Mouse (Mus musculus): ENCODE results near the gene Plekha5. TPM values are rescaled to one million over a fixed set of nuclear protein-coding genes. Genes with fewer than 3 reads are reported as not detected.

Gene Plekha5
- polyA plus RNA-seq, 1 experiment from 2014 or later, result 42.2 TPM

DNA sequence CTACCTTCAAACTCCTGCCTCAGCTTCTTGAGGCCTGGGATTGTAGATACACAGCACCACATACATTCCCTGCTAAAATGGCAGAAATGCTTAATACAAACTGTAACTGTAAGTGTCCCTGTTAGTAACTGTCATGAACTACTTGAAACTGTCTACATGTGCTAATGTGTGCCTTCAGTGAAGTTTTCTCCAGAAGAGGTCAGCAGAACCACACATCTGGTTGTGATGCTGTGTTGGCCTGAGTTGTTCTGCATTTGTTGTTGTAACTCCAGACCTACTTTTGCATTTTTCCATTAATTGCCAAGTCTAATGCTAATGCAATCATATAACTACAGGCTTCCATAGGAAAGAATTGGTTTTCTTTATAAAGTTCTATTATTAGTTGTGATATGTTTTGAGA lies 222.1 kb downstream of the Plekha5 start:
- H3K9ac ChIP-seq (replicated peaks; ENCODE audit: low read depth, low read length), result no peak overlapping the region
- ATAC-seq (ENCODE audit: low read depth), result no peak
- H3K27me3 ChIP-seq (ENCODE audit: control insufficient read depth, insufficient read depth, low read length), result no peaks in the 10 kb centered on the region
- H3K36me3 ChIP-seq (ENCODE audit: control insufficient read depth, insufficient read depth, low read length), result peaks cover 23% of the 10 kb centered on the region; the same call in 1 of the 2 replicates
- no peaks in the 10 kb centered on the region for H3K9me3 ChIP-seq (ENCODE audit: control insufficient read depth, low read length)
- no peak overlapping the region for H3K4me3 ChIP-seq (ENCODE audit: low read depth, low read length)
- H3K27ac ChIP-seq (ENCODE audit: low read depth, low read length), result no peak overlapping the region
- no peaks in the 10 kb centered on the region for H3K4me1 ChIP-seq (ENCODE audit: control insufficient read depth, insufficient read depth, low read length)
- H3K4me2 ChIP-seq (ENCODE audit: low read depth, low read length), result no peak overlapping the region

Other genes starting within 250 kb of the Plekha5 start
- 12.2 and 12.8 TPM in 2 replicates for gene Aebp2, start 198.6 kb downstream of the Plekha5 start, polyA plus RNA-seq (2014; fragmentation: Nextera tagmentation; extraction: Ambion mirVana)

Measured in neural tube, embryonic 14.5 days (tissue).